Mouse (Mus musculus): ENCODE data around the gene Antxr1.

DNA sequence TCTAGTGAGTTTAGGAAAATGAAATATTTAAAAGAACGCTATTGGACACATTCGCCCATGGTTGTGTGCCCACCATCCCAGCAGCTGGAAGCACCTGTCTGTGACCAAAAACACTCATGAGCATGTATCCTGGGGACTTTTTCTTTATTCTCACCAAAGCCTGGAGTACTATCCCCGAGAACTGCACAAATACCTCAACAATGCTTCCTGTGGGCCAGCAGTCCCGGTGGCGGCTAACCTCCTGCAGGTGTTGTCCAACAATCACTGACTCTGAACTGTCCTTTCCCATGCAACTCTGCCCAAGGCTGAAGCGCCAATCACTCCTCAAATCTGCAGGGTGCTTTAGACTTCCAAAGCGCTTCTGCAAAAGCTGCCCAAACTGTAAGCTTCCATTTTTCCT is 219.0 kb downstream of the Antxr1 start:
- TF ChIP-seq CTCF (IDR thresholded peaks at IDR 0.05; ENCODE audit: low read depth), result no peak
- no peak for TF ChIP-seq EP300 (IDR thresholded peaks at IDR 0.05; ENCODE audit: low read depth)

Measured in liver, embryonic 14.5 days (tissue).